ENCODE assay signal across 7 mouse cellular contexts in the genomic region with DNA sequence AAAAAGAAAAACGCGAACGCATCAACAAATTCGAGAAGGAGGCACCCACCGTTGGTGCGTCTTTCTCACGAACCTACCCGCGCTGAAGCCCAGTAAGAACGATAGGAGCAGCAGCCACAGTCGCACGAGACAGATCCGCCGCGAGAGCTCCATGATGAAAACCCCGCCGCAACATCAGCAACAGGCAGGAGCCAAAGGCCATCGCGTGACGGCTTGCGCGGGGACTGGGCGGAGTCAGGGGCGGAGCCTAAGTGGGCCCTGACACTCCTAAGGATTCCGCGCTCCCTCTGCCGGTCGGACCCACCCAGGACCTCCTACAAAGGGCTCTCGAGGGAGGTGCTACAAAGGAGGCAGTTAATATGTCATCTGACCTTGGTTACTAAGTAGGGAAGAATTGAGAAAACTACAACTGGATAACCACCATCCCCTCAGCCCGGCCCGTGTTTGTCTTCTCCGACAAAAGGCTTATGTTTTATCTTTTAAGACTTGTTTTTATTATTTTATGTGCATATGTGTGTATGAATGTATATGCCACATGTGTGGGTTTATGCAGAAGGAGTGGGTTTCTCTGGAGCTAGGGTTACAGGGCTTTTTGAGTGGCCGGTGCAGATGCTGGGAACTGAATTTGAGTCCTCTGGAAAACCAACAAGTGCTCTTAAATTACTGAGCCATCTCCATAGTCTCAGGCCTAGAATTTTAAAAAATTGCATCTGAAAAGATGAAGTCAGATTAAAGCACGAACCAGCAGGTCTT. TPM values are rescaled to one million over a fixed set of nuclear protein-coding genes. Genes with fewer than 3 reads are reported as not detected.
DNase-seq lines count a peak whose midpoint lies in the region; ATAC-seq lines count a peak whose summit lies in the region.

Scpep1 (minus strand) TSS at position 249 of the 753 bp plus-strand sequence.

- peak within 1 kb of the TSS; percentile 43 for H3K4me3 ChIP-seq in embryonic facial prominence, embryonic 11.5 days (ENCODE audit: low read depth, low read length)
- peak within 1 kb of the TSS; percentile 63 for H3K4me3 ChIP-seq in limb, embryonic 10.5 days
- H3K4me3 ChIP-seq in midbrain, embryonic 13.5 days (replicated peaks): peak within 1 kb of the TSS; percentile 46

- no peaks in the 10 kb centered on the region for H3K4me1 ChIP-seq in embryonic facial prominence, embryonic 11.5 days (ENCODE audit: control insufficient read depth, insufficient read depth, low read length)
- peaks cover 16% of the 10 kb centered on the region for H3K4me1 ChIP-seq in limb, embryonic 10.5 days
- peaks cover 13% of the 10 kb centered on the region for H3K4me1 ChIP-seq in midbrain, embryonic 13.5 days (replicated peaks)

- H3K9me3 ChIP-seq in embryonic facial prominence, embryonic 11.5 days (replicated peaks; ENCODE audit: control insufficient read depth, low read length): no peaks in the 10 kb centered on the region
- H3K9me3 ChIP-seq in limb, embryonic 10.5 days (replicated peaks): no peaks in the 10 kb centered on the region
- no peaks in the 10 kb centered on the region for H3K9me3 ChIP-seq in midbrain, embryonic 13.5 days

- peak within 1 kb of the TSS; percentile 32 for H3K4me2 ChIP-seq in embryonic facial prominence, embryonic 11.5 days (ENCODE audit: low read depth, low read length)
- H3K4me2 ChIP-seq in midbrain, embryonic 13.5 days (replicated peaks): peak within 1 kb of the TSS; percentile 57

- 0 out of 2 replicates have a peak within 1 kb of the TSS, but pooled peaks have one; percentile 22 for H3K27ac ChIP-seq in embryonic facial prominence, embryonic 11.5 days (replicated peaks; ENCODE audit: low read depth, low read length)
- H3K27ac ChIP-seq in limb, embryonic 10.5 days: peak within 1 kb of the TSS; percentile 89
- peak within 1 kb of the TSS; percentile 20; the same call in 1 of the 2 replicates for H3K27ac ChIP-seq in midbrain, embryonic 13.5 days

- DNase-seq in adrenal gland, postnatal 14 days: peak; percentile 99
- peak; percentile 98 for DNase-seq in embryonic facial prominence, embryonic 11.5 days (ENCODE audit: low spot score)
- peak; percentile 98 for DNase-seq in kidney, adult 11 months
- DNase-seq in limb, embryonic 10.5 days (ENCODE audit: low spot score): peak; percentile 95
- DNase-seq in spleen, adult 12 weeks (ENCODE audit: low spot score): peak; percentile 94

- H3K9ac ChIP-seq in embryonic facial prominence, embryonic 11.5 days (replicated peaks; ENCODE audit: low read length): peak within 1 kb of the TSS; percentile 58
- H3K9ac ChIP-seq in midbrain, embryonic 13.5 days (replicated peaks): peak within 1 kb of the TSS; percentile 67

- H3K36me3 ChIP-seq in embryonic facial prominence, embryonic 11.5 days (replicated peaks; ENCODE audit: control insufficient read depth, insufficient read depth, low read depth, low read length): no peaks in the 10 kb centered on the region
- H3K36me3 ChIP-seq in limb, embryonic 10.5 days: peaks cover 22% of the 10 kb centered on the region
- H3K36me3 ChIP-seq in midbrain, embryonic 13.5 days: peaks cover 11% of the 10 kb centered on the region; the same call in 1 of the 2 replicates

- peak; percentile 92 for ATAC-seq in embryonic facial prominence, embryonic 11.5 days (replicated peaks; ENCODE audit: insufficient number of reproducible peaks, low FRiP score, low TSS enrichment, low read depth)
- ATAC-seq in granulocyte monocyte progenitor cell, adult 5-6 weeks (replicated peaks; ENCODE audit: poor library complexity, severe bottlenecking): peak; percentile 99
- peak; percentile 93 for ATAC-seq in midbrain, embryonic 13.5 days

- no peaks in the 10 kb centered on the region for H3K27me3 ChIP-seq in embryonic facial prominence, embryonic 11.5 days (ENCODE audit: control insufficient read depth, insufficient read depth, low read length)
- H3K27me3 ChIP-seq in limb, embryonic 10.5 days (ENCODE audit: low read depth, poor library complexity, severe bottlenecking): no peaks in the 10 kb centered on the region
- H3K27me3 ChIP-seq in midbrain, embryonic 13.5 days: no peaks in the 10 kb centered on the region

- WGBS in embryonic facial prominence, embryonic 11.5 days: 4% methylated on average over 34 of the region's 34 CpGs
- WGBS in limb, embryonic 10.5 days: 6% methylated on average over 34 of the region's 34 CpGs
- 5% methylated on average over 34 of the region's 34 CpGs for WGBS in midbrain, embryonic 13.5 days

RNA-seq across cellular contexts. Expression of gene Scpep1, which starts in this region (rescaled TPM):
- total RNA-seq in adrenal gland, postnatal 14 days (2021): 129 and 141 TPM in 2 replicates
- 81.7 and 84.3 TPM in 2 replicates for polyA plus RNA-seq in embryonic facial prominence, embryonic 11.5 days (2014; fragmentation: Nextera tagmentation; extraction: Ambion mirVana)
- 18.1 and 22.3 TPM in 2 replicates for total RNA-seq in granulocyte monocyte progenitor cell, adult 5-6 weeks (2014; fragmentation: Nextera tagmentation)
- 11.5 and 13.4 TPM in 2 replicates for total RNA-seq in granulocyte monocyte progenitor cell, adult 5-6 weeks (2017)
- 63.3 and 65.9 TPM in 2 replicates for polyA plus RNA-seq in limb, embryonic 10.5 days (2016; fragmentation: Nextera tagmentation; extraction: Ambion mirVana)
- polyA plus RNA-seq in midbrain, embryonic 13.5 days (2015; fragmentation: Nextera tagmentation; extraction: Ambion mirVana): 26.7 and 27.8 TPM in 2 replicates

Comparison
In these comparisons a context has a peak if more than half of its experiments do, and no peak if none do; other contexts are left out.
1. Peak in every context shown above with its lines: DNase-seq, ATAC-seq, H3K4me3 ChIP-seq and H3K27ac ChIP-seq.
2. H3K27ac ChIP-seq: peak in every context shown above with its lines; median percentile 89 in limb, embryonic 10.5 days; 22 in embryonic facial prominence, embryonic 11.5 days; 20 in midbrain, embryonic 13.5 days.